Mouse (Mus musculus) liver, embryonic 12.5 days (tissue): ENCODE results near the gene Mtr. TPM values are rescaled to one million over a fixed set of nuclear protein-coding genes. Genes with fewer than 3 reads are reported as not detected.

Experiments
- ATAC-seq: fragments of 200-750 bp; cut with Nextera tagmentation; 2 replicates; pipeline ENCODE4 v1.8.0; 2017; ENCODE audit warnings: moderate number of reproducible peaks, mild to moderate bottlenecking, moderate library complexity
- H3K27ac ChIP-seq: fragments of 300-500 bp; sonication (generic); 2 replicates; pipeline ENCODE4 v1.5.1; 2016; ENCODE audit warnings: mild to moderate bottlenecking
- H3K27me3 ChIP-seq: fragments of 300-500 bp; sonication (generic); replicated peaks from 2 replicates; pipeline ENCODE4 v1.6.1; 2016; ENCODE audit warnings: mild to moderate bottlenecking, moderate library complexity
- H3K36me3 ChIP-seq: fragments of 300-500 bp; sonication (generic); 2 replicates; pipeline ENCODE4 v1.6.1; 2016; ENCODE audit warnings: mild to moderate bottlenecking, moderate library complexity
- H3K4me1 ChIP-seq: fragments of 300-500 bp; sonication (generic); 2 replicates; pipeline ENCODE4 v1.6.1; 2016
- H3K4me2 ChIP-seq: fragments of 300-500 bp; sonication (generic); 2 replicates; pipeline ENCODE4 v1.6.1; 2016; ENCODE audit warnings: mild to moderate bottlenecking, moderate library complexity
- H3K4me3 ChIP-seq: fragments of 300-500 bp; sonication (generic); 2 replicates; pipeline ENCODE4 v1.5.1; 2016; ENCODE audit warnings: mild to moderate bottlenecking, moderate library complexity
- H3K9ac ChIP-seq: fragments of 300-500 bp; sonication (generic); 2 replicates; pipeline ENCODE4 v1.6.1; 2016; ENCODE audit warnings: mild to moderate bottlenecking, moderate library complexity
- H3K9me3 ChIP-seq: fragments of 300-500 bp; sonication (generic); replicated peaks from 2 replicates; pipeline ENCODE4 v1.6.1; 2016; ENCODE audit warnings: mild to moderate bottlenecking, moderate library complexity
- WGBS: fragments of 180-500 bp; shearing (Covaris S2); methylation state at CpG from one replicate; pipeline ENCODE4 v1.1.7; 2016; ENCODE audit not compliant: insufficient replicate concordance; 5-methylcytosine and 5-hydroxymethylcytosine counted together
- polyA plus RNA-seq: library from polyadenylated mRNA; unstranded; fragments of >200 nt; fragmentation: Nextera tagmentation; extraction: Ambion mirVana; gene quantifications from 2 replicates; pipeline ENCODE4 v1.2.1, GENCODE M21; 2016

The Mtr gene
- polyA plus RNA-seq, 1 experiment from 2014 or later: 16.6 TPM

DNA sequence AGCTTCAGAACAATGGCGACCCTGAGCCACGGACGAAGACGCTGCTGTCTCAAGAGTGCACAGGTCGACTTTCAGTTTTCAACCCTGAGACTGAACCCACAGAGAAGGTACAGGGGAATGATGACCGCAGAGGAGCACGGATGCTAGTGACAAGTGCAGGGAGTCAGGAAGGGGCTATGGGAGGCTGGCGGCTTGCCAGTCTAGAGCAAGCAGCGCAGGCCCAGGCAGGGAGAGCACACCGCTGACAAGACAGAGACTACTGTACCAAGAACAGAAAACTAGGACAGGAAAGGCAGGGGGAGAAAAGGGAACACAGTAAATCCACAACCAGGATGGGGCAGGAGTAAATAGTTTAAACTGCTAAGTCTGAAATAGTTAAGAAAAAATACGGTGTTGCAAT is 69.1 kb downstream of the Mtr start:
- Histone ChIP-seq H3K4me1 (no peaks in the 10 kb centered on the region), H3K27me3 (no peaks in the 10 kb centered on the region), H3K36me3 (peaks cover 86% of the 10 kb centered on the region), H3K9me3 (no peaks in the 10 kb centered on the region), H3K4me2 (no peak overlapping the region), H3K9ac (no peak overlapping the region), H3K4me3 (no peak overlapping the region), H3K27ac (no peak overlapping the region)
- WGBS: 84% methylated on average over 11 of the region's 11 CpGs
- ATAC-seq: no peak

DNA sequence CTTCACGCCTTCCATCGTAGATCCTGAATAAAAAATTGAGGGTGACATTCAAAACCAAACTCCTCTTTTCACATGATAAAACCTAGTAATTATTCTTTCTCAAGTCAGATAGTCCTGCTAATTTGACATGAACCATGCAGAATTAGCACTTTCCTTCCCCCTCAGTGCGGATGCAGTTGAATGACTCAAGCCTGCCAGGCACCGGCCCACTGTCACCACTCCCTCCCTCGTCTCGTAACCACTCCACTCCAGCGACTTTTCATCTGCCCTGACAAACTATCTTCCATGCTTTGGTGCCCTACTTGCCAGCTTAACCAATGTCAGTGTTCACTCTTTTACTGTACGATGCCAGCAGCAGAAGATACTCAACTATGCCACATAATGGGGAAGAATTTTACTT is 78.4 kb downstream of the Mtr start:
- no peak overlapping the region for H3K27ac ChIP-seq
- H3K4me1 ChIP-seq: no peaks in the 10 kb centered on the region
- 66% methylated on average over 8 of the region's 8 CpGs for WGBS
- no peak overlapping the region for H3K9ac ChIP-seq
- no peak overlapping the region for H3K4me2 ChIP-seq
- H3K9me3 ChIP-seq: no peaks in the 10 kb centered on the region
- H3K36me3 ChIP-seq: peaks cover 13% of the 10 kb centered on the region
- no peak overlapping the region for H3K4me3 ChIP-seq
- ATAC-seq: no peak
- no peaks in the 10 kb centered on the region for H3K27me3 ChIP-seq

DNA sequence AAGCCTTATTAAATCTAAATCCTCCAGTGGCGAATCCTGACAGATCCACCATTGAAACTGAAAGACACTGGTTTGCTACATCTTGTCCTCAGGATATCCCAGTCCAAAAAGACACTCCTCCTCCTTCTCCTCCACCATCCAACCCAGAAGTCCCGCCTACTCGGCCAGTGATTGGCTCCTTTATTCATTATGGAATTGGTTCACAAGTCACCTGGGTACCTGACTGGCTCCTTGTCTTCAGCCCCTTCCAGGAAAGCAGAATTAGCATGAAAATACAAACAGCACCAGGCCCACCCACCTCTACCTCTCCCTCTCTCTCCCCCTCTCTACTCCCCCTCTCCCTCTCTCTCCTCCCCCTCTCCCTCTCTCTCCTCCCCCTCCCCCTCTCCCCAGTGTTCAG is 81.2 kb downstream of the Mtr start:
- Histone ChIP-seq H3K27ac (no peak overlapping the region), H3K9ac (no peak overlapping the region), H3K4me2 (no peak overlapping the region), H3K4me3 (no peak overlapping the region), H3K9me3 (no peaks in the 10 kb centered on the region), H3K4me1 (no peaks in the 10 kb centered on the region), H3K36me3 (peaks cover 3% of the 10 kb centered on the region; the same call in 1 of the 2 replicates), H3K27me3 (no peaks in the 10 kb centered on the region)
- ATAC-seq: no peak
- 31% methylated on average over 3 of the region's 3 CpGs for WGBS

DNA sequence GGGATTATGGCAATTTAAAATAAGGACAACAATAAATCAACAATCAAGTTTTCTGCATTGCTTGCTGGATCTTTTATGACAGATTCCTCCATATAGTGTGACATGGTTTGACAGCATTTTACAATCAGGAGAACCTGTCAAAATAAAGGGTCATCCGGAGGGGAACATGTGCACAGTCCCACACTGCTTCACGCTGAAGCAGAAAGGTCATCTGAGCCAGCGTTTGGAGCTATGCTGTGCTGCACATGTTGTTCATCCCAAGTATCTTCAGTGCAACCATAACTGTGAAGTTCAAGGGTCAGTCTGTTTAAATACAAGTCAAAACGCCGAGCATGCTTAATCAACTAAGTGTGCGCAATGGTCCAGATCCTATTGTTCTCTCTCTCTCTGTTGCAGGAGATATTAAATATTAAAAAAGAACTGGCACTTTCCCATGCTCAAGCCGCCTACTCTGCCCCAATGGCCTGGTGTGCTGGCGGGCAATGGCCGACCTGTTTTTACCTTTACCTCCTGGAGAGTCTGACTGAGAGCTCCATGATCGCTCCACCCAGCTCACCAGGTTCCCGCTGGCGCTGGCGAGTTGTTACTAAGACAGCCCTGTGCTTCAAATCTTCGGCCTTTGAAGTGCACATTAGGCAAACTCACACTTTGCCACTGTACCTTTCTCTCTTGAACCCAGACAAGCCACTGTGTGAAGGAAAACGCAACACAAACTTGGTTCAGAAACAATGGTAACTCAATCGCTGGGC is 81.8 kb downstream of the Mtr start:
- WGBS: 43% methylated on average over 16 of the region's 16 CpGs

DNA sequence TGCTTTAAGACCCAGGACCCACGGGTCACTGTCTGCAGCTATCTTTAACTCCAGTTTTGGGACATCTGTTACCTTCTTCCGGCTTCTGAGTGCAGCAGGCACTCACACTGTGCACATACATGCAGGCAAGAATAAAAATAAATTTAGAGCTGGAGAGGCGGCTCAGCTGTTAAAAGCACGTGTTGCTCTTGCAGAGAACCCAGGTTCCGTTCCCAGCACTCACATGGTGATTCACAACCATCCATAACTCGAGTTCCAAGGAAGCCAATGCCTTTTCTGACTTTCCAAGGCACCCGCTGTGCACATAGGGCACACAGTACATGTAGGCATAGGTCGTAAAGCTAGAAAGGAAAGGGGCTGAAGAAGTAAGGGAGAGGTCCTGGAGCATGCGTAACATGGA is 90.6 kb downstream of the Mtr start:
- no peak overlapping the region for H3K4me2 ChIP-seq
- no peak overlapping the region for H3K9ac ChIP-seq
- no peak overlapping the region for H3K27ac ChIP-seq
- H3K9me3 ChIP-seq: no peaks in the 10 kb centered on the region
- no peak for ATAC-seq
- WGBS: 63% methylated on average over 9 of the region's 9 CpGs
- H3K4me1 ChIP-seq: no peaks in the 10 kb centered on the region
- H3K36me3 ChIP-seq: no peaks in the 10 kb centered on the region
- H3K4me3 ChIP-seq: no peak overlapping the region
- no peaks in the 10 kb centered on the region for H3K27me3 ChIP-seq

More for the DNA sequence above, 81.8 kb downstream of the Mtr start:
- no peak overlapping the region for H3K4me3 ChIP-seq
- H3K4me2 ChIP-seq: no peak overlapping the region
- no peaks in the 10 kb centered on the region for H3K27me3 ChIP-seq
- H3K36me3 ChIP-seq: peaks cover 3% of the 10 kb centered on the region; the same call in 1 of the 2 replicates
- H3K9me3 ChIP-seq: no peaks in the 10 kb centered on the region
- H3K4me1 ChIP-seq: no peaks in the 10 kb centered on the region
- ATAC-seq: no peak
- H3K27ac ChIP-seq: no peak overlapping the region
- H3K9ac ChIP-seq: no peak overlapping the region

DNA sequence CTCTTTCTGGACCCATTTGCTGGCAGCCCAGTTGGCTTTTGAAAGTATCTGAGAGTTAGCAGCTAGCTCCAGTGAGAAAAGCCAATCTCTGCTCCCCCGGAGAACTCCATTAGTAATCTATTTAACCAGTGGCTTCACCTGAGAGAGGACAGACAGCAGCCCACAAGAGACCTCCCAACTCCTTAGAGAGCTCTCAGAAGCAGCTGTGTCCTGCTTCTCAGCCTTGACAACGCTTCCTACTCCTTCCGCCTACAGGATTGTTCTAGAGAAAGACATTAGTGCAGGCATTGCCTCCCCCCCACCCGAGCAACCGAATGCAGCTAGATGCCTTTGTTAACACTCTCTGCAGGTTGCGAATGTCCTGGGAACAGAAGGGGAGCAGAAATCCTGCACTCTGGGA is 91.5 kb downstream of the Mtr start:
- no peak overlapping the region for H3K4me2 ChIP-seq
- 40% methylated on average over 6 of the region's 6 CpGs for WGBS
- H3K27me3 ChIP-seq: no peaks in the 10 kb centered on the region
- no peak for ATAC-seq
- no peaks in the 10 kb centered on the region for H3K4me1 ChIP-seq
- H3K36me3 ChIP-seq: no peaks in the 10 kb centered on the region
- H3K9ac ChIP-seq: no peak overlapping the region
- H3K27ac ChIP-seq: no peak overlapping the region
- H3K9me3 ChIP-seq: no peaks in the 10 kb centered on the region
- no peak overlapping the region for H3K4me3 ChIP-seq

DNA sequence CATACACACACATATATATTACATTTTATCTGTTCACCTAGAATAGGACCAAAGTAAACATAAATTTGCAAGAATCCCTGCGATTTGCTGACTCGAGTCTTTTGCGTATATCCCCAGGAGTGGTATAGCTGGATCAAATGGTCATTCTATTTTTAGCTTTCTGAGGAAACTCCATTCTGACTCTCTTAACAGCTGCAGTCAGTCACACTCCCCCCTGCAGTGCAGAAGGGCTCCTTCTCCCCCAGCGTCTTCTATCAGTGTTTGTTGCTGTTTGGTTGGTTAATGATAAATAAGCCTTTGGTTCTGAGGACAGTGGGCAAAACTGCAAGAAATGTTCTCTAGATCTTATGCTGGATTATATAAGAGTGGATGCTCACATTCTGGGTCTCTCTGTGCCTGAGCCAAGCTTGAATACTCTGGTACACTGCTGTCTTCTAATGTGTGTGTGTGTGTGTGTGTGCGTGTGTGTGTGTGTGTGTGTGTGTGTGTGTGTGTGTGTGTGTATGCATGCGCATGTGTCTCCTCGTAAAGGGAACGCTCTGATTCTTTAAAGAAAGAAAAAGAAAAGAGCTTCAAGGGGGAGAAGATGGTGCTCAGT is 92.4 kb downstream of the Mtr start:
- Histone ChIP-seq H3K4me1 (no peaks in the 10 kb centered on the region), H3K9ac (no peak overlapping the region), H3K4me3 (no peak overlapping the region), H3K36me3 (no peaks in the 10 kb centered on the region), H3K27ac (no peak overlapping the region), H3K4me2 (no peak overlapping the region), H3K27me3 (no peaks in the 10 kb centered on the region), H3K9me3 (no peaks in the 10 kb centered on the region)
- ATAC-seq: no peak
- WGBS: 60% methylated on average over 8 of the region's 8 CpGs

DNA sequence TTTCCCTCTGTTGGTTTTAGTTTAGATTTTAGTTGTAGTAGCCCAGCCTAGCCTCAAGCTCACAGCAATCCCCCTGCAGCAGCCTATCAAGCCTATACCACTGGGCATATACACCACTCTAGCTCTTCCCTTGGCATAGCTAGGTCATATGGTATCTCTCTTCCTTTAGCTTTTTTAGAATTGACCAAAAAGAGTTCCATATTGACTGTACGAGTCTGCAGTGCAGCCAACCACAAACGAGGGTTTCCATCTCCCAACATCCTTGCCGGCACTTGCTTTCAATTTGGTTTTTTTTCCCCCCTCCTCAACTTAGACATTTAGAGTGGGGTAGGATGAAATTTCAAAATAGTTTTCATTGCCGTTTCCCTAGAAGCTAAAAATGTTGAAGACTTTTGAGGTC is 95.5 kb downstream of the Mtr start:
- Histone ChIP-seq H3K36me3 (no peaks in the 10 kb centered on the region), H3K27ac (no peak overlapping the region), H3K9me3 (no peaks in the 10 kb centered on the region), H3K4me2 (no peak overlapping the region), H3K27me3 (no peaks in the 10 kb centered on the region), H3K4me1 (no peaks in the 10 kb centered on the region), H3K9ac (no peak overlapping the region), H3K4me3 (no peak overlapping the region)
- whole genome bisulfite sequencing: 63% methylated on average over 4 of the region's 4 CpGs
- no peak for ATAC-seq

DNA sequence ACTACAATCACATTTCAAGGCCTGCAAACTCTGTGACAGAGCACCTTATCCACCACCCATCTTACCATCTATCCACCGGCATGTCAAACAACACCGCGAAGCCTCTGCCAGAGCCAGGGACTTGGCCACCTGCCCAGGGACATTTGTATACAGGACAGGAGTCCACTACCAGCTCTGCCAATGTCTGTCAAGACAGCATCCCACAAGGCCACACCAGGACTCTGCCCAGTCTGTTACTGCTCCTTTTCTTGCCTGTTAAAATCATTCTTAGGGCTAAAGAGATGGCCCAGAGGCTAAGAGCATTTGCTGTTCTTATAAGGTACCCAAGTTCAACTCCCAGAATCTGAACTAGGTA is 97.8 kb downstream of the Mtr start:
- Histone ChIP-seq H3K4me1 (no peaks in the 10 kb centered on the region), H3K36me3 (no peaks in the 10 kb centered on the region), H3K9ac (no peak overlapping the region), H3K27ac (no peak overlapping the region), H3K9me3 (no peaks in the 10 kb centered on the region), H3K4me3 (no peak overlapping the region), H3K4me2 (no peak overlapping the region), H3K27me3 (no peaks in the 10 kb centered on the region)
- 79% methylated on average over 3 of the region's 3 CpGs for WGBS
- ATAC-seq: no peak

DNA sequence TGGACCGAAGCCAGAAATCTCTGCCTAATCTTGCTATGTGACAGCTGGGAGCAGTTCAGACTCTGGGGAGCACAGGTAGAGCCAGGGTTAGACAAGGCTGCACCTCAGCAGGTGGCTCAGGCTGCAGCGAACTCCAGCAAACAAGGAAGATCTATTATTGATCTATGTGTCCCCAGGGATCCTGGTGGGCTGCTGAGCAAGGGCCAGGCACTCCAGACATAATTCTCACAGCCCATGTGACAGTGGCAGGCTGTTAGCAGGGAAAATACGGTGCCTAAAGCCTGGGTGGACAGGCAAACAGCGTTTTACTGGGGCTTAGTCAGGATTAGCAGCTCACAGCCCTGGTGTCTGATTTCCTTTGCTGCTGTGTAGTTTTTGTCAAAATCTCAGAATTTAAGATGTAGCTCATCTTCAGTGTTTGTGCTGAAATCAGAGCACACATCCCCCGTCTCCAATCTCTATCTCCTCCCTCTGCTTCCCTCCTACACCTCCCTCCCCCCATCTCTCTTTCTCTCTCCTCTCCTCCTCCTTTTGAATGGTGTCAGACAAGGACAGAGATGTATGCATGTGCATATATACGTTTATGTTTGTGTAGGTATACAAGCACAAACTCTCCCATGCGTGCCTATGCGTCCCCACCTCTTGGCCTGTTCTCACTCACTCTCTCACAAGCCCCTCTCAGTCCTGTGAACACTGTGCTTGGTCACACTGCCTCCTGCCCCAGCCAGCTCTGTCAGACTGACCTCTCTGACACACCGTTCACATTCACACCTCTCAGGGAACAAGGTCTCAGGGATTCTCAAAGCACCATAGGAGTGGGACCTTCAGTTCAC is 98.4 kb downstream of the Mtr start:
- Histone ChIP-seq H3K4me3 (no peak overlapping the region), H3K27ac (no peak overlapping the region), H3K27me3 (no peaks in the 10 kb centered on the region), H3K4me2 (no peak overlapping the region), H3K9ac (no peak overlapping the region), H3K9me3 (no peaks in the 10 kb centered on the region), H3K4me1 (no peaks in the 10 kb centered on the region), H3K36me3 (no peaks in the 10 kb centered on the region)
- WGBS: 49% methylated on average over 9 of the region's 9 CpGs
- ATAC-seq: no peak

DNA sequence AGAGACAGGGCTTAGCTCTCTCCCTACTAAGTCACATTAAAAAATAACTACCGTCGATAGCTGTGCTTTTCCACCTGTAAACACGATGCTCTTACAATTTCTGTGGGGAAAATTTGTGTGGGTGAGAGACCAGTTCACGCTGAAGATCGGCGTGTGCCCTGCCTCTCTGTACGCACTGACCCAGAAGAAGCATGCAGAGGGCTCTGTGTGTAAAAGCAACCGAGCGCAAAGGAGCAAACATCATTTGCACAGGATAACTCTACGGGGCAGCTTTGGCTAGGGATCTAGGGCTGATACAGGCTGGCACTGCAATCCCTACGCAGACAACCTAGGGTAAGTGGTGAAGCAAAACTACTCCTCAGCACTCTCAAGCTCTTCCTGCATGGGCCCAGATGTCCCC is 104.0 kb downstream of the Mtr start:
- Histone ChIP-seq H3K36me3 (no peaks in the 10 kb centered on the region), H3K4me2 (no peak overlapping the region), H3K9me3 (no peaks in the 10 kb centered on the region), H3K4me3 (no peak overlapping the region), H3K27ac (no peak overlapping the region), H3K9ac (no peak overlapping the region), H3K4me1 (no peaks in the 10 kb centered on the region), H3K27me3 (no peaks in the 10 kb centered on the region)
- 77% methylated on average over 11 of the region's 11 CpGs for WGBS
- ATAC-seq: no peak

DNA sequence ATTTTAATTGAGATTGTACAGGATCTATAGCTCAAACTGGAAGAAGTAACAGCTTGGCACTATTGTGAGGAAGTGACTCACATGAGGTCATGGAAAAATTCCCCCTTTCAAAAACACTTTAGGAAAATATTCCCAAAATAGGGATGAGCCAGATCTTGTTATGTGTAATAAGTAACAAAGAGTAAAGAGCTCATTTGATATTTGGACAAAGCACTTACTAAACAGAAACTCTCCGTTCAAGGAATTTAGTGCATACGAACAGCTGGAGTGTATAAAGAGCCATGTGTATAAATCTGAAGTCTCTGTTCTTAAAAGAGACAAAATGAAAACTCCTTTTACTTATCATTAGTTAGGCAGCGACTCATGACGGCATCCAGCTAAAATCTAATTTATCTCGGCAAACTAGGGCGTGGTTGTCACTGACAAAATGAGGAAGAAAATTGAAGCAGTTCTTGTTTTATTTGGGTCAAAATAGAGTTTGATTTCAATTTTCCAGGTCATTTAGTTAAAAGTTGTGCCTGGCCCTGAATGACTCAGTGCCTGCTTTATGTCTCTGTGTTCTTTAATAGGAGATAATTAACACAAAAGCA is 110.9 kb downstream of the Mtr start:
- H3K27ac ChIP-seq: no peak overlapping the region

More for the DNA sequence above, 110.9 kb downstream of the Mtr start:
- no peak overlapping the region for H3K4me2 ChIP-seq
- H3K36me3 ChIP-seq: no peaks in the 10 kb centered on the region
- ATAC-seq: no peak
- no peaks in the 10 kb centered on the region for H3K9me3 ChIP-seq
- no peak overlapping the region for H3K4me3 ChIP-seq
- no peak overlapping the region for H3K9ac ChIP-seq
- no peaks in the 10 kb centered on the region for H3K27me3 ChIP-seq
- no peaks in the 10 kb centered on the region for H3K4me1 ChIP-seq
- WGBS: 64% methylated on average over 6 of the region's 6 CpGs
